Mouse (Mus musculus) embryonic facial prominence, embryonic 12.5 days (tissue): ENCODE data around the gene Sox6. TPM values are rescaled to one million over a fixed set of nuclear protein-coding genes. Genes with fewer than 3 reads are reported as not detected.

ENCODE experiments used
- ATAC-seq: fragments of 200-750 bp; cut with Nextera tagmentation; 2 replicates; pipeline ENCODE4 v1.8.0; 2017; ENCODE audit not compliant: insufficient number of reproducible peaks, insufficient read depth, low FRiP score, low TSS enrichment
- H3K27ac ChIP-seq: fragments of 300-500 bp; sonication (generic); 2 replicates; pipeline ENCODE4 v1.5.1; 2016; ENCODE audit warnings: mild to moderate bottlenecking
- H3K27me3 ChIP-seq: fragments of 300-500 bp; sonication (generic); 2 replicates; pipeline ENCODE4 v1.6.1; 2016; ENCODE audit warnings: mild to moderate bottlenecking, moderate library complexity
- H3K36me3 ChIP-seq: fragments of 300-500 bp; sonication (generic); 2 replicates; pipeline ENCODE4 v1.6.1; 2016; ENCODE audit warnings: mild to moderate bottlenecking
- H3K4me1 ChIP-seq: fragments of 300-500 bp; sonication (generic); 2 replicates; pipeline ENCODE4 v1.6.1; 2016
- H3K4me2 ChIP-seq: fragments of 300-500 bp; sonication (generic); replicated peaks from 2 replicates; pipeline ENCODE4 v1.6.1; 2016; ENCODE audit warnings: mild to moderate bottlenecking, moderate library complexity
- H3K4me3 ChIP-seq: fragments of 300-500 bp; sonication (generic); 2 replicates; pipeline ENCODE4 v1.5.1; 2016; ENCODE audit warnings: mild to moderate bottlenecking
- H3K9ac ChIP-seq: fragments of 300-500 bp; sonication (generic); 2 replicates; pipeline ENCODE4 v1.6.1; 2016; ENCODE audit warnings: mild to moderate bottlenecking, moderate library complexity
- H3K9me3 ChIP-seq: fragments of 300-500 bp; sonication (generic); 2 replicates; pipeline ENCODE4 v1.6.1; 2016; ENCODE audit warnings: mild to moderate bottlenecking, moderate library complexity
- WGBS: fragments of 180-500 bp; shearing (Covaris S2); methylation state at CpG from one replicate; pipeline ENCODE4 v1.1.7; 2016; 5-methylcytosine and 5-hydroxymethylcytosine counted together
- polyA plus RNA-seq: library from polyadenylated mRNA; unstranded; fragments of >200 nt; fragmentation: Nextera tagmentation; extraction: Ambion mirVana; gene quantifications from 2 replicates; pipeline ENCODE4 v1.2.1, GENCODE M21; 2016

Sox6 gene
- polyA plus RNA-seq, 1 experiment from 2014 or later, result 53.7 TPM

GRCm38 (mm10) chr7:115489608-115490007 lies 549.0 kb downstream of the Sox6 start:
- H3K27me3 ChIP-seq, result peaks cover 16% of the 10 kb centered on the region
- no peak for ATAC-seq
- whole genome bisulfite sequencing, result 60% methylated on average over 10 of the region's 10 CpGs
- peak overlapping the region; percentile 3; the same call in 1 of the 2 replicates for H3K27ac ChIP-seq
- no peaks in the 10 kb centered on the region for H3K36me3 ChIP-seq
- H3K4me3 ChIP-seq, result no peak overlapping the region
- H3K4me1 ChIP-seq, result peaks cover 21% of the 10 kb centered on the region
- H3K9ac ChIP-seq, result no peak overlapping the region
- H3K9me3 ChIP-seq, result no peaks in the 10 kb centered on the region
- no peak overlapping the region for H3K4me2 ChIP-seq

- no peak for ATAC-seq
- Histone ChIP-seq H3K4me2 (no peak overlapping the region), H3K27me3 (peaks cover 13% of the 10 kb centered on the region), H3K9ac (no peak overlapping the region), H3K27ac (0 out of 2 replicates have a peak overlapping the region, but pooled peaks have one; percentile 17), H3K36me3 (no peaks in the 10 kb centered on the region), H3K4me3 (no peak overlapping the region), H3K4me1 (peaks cover 21% of the 10 kb centered on the region), H3K9me3 (no peaks in the 10 kb centered on the region)
- WGBS, result 92% methylated on average over 12 of the region's 12 CpGs
Measured at GRCm38 (mm10) chr7:115486431-115486830, 552.2 kb downstream of the Sox6 start.

GRCm38 (mm10) chr7:115485664-115486409 lies 552.8 kb downstream of the Sox6 start:
- no peak overlapping the region for H3K4me2 ChIP-seq
- ATAC-seq, result 0 out of 2 replicates have a peak, but pooled peaks have one; percentile 81
- peak overlapping the region; percentile 65; the same call in 1 of the 2 replicates for H3K27ac ChIP-seq
- no peak overlapping the region for H3K4me3 ChIP-seq
- peaks cover 21% of the 10 kb centered on the region for H3K4me1 ChIP-seq
- no peaks in the 10 kb centered on the region for H3K9me3 ChIP-seq
- 49% methylated on average over 2 of the region's 2 CpGs for WGBS
- no peak overlapping the region for H3K9ac ChIP-seq
- H3K27me3 ChIP-seq, result peaks cover 13% of the 10 kb centered on the region
- H3K36me3 ChIP-seq, result no peaks in the 10 kb centered on the region

- Histone ChIP-seq H3K36me3 (no peaks in the 10 kb centered on the region), H3K27ac (no peak overlapping the region), H3K4me1 (no peaks in the 10 kb centered on the region), H3K9me3 (no peaks in the 10 kb centered on the region), H3K4me2 (no peak overlapping the region), H3K4me3 (no peak overlapping the region), H3K27me3 (peaks cover 2% of the 10 kb centered on the region; the same call in 1 of the 2 replicates), H3K9ac (no peak overlapping the region)
- no peak for ATAC-seq
- WGBS, result 65% methylated on average over 2 of the region's 2 CpGs
Measured at GRCm38 (mm10) chr7:115477763-115478162, 560.8 kb downstream of the Sox6 start.

GRCm38 (mm10) chr7:115476881-115477665 lies 561.5 kb downstream of the Sox6 start:
- Histone ChIP-seq H3K9ac (no peak overlapping the region), H3K27ac (no peak overlapping the region), H3K36me3 (no peaks in the 10 kb centered on the region), H3K4me3 (no peak overlapping the region), H3K27me3 (peaks cover 2% of the 10 kb centered on the region; the same call in 1 of the 2 replicates), H3K4me1 (no peaks in the 10 kb centered on the region), H3K9me3 (no peaks in the 10 kb centered on the region), H3K4me2 (no peak overlapping the region)
- 73% methylated on average over 13 of the region's 13 CpGs for WGBS
- no peak for ATAC-seq

- no peak for ATAC-seq
Measured at GRCm38 (mm10) chr7:115475176-115475575, 563.4 kb downstream of the Sox6 start.

GRCm38 (mm10) chr7:115474115-115474514 lies 564.5 kb downstream of the Sox6 start:
- 76% methylated on average over 9 of the region's 9 CpGs for whole genome bisulfite sequencing
- H3K27ac ChIP-seq, result no peak overlapping the region

More at GRCm38 (mm10) chr7:115475176-115475575, 563.4 kb downstream of the Sox6 start:
- Histone ChIP-seq H3K4me3 (no peak overlapping the region), H3K9ac (no peak overlapping the region), H3K9me3 (no peaks in the 10 kb centered on the region), H3K27me3 (no peaks in the 10 kb centered on the region), H3K27ac (no peak overlapping the region), H3K4me2 (no peak overlapping the region), H3K36me3 (no peaks in the 10 kb centered on the region), H3K4me1 (peaks cover 3% of the 10 kb centered on the region; the same call in 1 of the 2 replicates)
- WGBS, result 85% methylated on average over 6 of the region's 6 CpGs

GRCm38 (mm10) chr7:115472850-115473249 lies 565.7 kb downstream of the Sox6 start:
- Histone ChIP-seq H3K36me3 (no peaks in the 10 kb centered on the region), H3K9me3 (no peaks in the 10 kb centered on the region), H3K4me1 (peaks cover 3% of the 10 kb centered on the region; the same call in 1 of the 2 replicates), H3K27ac (no peak overlapping the region), H3K4me3 (no peak overlapping the region), H3K4me2 (no peak overlapping the region), H3K9ac (no peak overlapping the region), H3K27me3 (0 out of 2 replicates have a peak, but pooled peaks cover 3% of the 10 kb centered on the region)
- 78% methylated on average over 3 of the region's 3 CpGs for WGBS
- no peak for ATAC-seq

More at GRCm38 (mm10) chr7:115474115-115474514, 564.5 kb downstream of the Sox6 start:
- Histone ChIP-seq H3K4me2 (no peak overlapping the region), H3K4me1 (peaks cover 3% of the 10 kb centered on the region; the same call in 1 of the 2 replicates), H3K4me3 (no peak overlapping the region), H3K36me3 (no peaks in the 10 kb centered on the region), H3K9ac (no peak overlapping the region), H3K9me3 (no peaks in the 10 kb centered on the region), H3K27me3 (0 out of 2 replicates have a peak, but pooled peaks cover 3% of the 10 kb centered on the region)
- ATAC-seq, result no peak

GRCm38 (mm10) chr7:115471521-115471920 lies 567.1 kb downstream of the Sox6 start:
- no peak overlapping the region for H3K9ac ChIP-seq
- peaks cover 3% of the 10 kb centered on the region; the same call in 1 of the 2 replicates for H3K4me1 ChIP-seq
- ATAC-seq, result no peak
- no peaks in the 10 kb centered on the region for H3K9me3 ChIP-seq
- no peaks in the 10 kb centered on the region for H3K36me3 ChIP-seq
- H3K27ac ChIP-seq, result no peak overlapping the region
- 64% methylated on average over 3 of the region's 3 CpGs for WGBS
- no peak overlapping the region for H3K4me2 ChIP-seq
- no peak overlapping the region for H3K4me3 ChIP-seq
- H3K27me3 ChIP-seq, result 0 out of 2 replicates have a peak, but pooled peaks cover 3% of the 10 kb centered on the region

- Histone ChIP-seq H3K27ac (no peak overlapping the region), H3K4me3 (no peak overlapping the region), H3K9ac (no peak overlapping the region), H3K4me2 (no peak overlapping the region), H3K36me3 (no peaks in the 10 kb centered on the region), H3K9me3 (peaks cover 7% of the 10 kb centered on the region), H3K27me3 (0 out of 2 replicates have a peak, but pooled peaks cover 3% of the 10 kb centered on the region), H3K4me1 (peaks cover 6% of the 10 kb centered on the region; the same call in 1 of the 2 replicates)
- no peak for ATAC-seq
- WGBS, result 70% methylated on average over 6 of the region's 6 CpGs
Measured at GRCm38 (mm10) chr7:115466811-115467210, 571.8 kb downstream of the Sox6 start.

- no peak overlapping the region for H3K9ac ChIP-seq
- H3K9me3 ChIP-seq, result peaks cover 7% of the 10 kb centered on the region
- no peak overlapping the region for H3K27ac ChIP-seq
- no peaks in the 10 kb centered on the region for H3K36me3 ChIP-seq
- no peak overlapping the region for H3K4me3 ChIP-seq
- 0 out of 2 replicates have a peak, but pooled peaks cover 2% of the 10 kb centered on the region for H3K4me1 ChIP-seq
- no peak overlapping the region for H3K4me2 ChIP-seq
- ATAC-seq, result no peak
- no peaks in the 10 kb centered on the region for H3K27me3 ChIP-seq
- 81% methylated on average over 2 of the region's 2 CpGs for WGBS
Measured at GRCm38 (mm10) chr7:115463367-115463766, 575.2 kb downstream of the Sox6 start.
